Mouse (Mus musculus) urinary bladder, postnatal 10 days (tissue): Measurements from ENCODE around the gene Coro7.

Source experiments
- DNase-seq: peaks from one replicate; pipeline ENCODE4 v3.0.0; 2022; ENCODE audit warnings: low spot score

Gene Coro7

DNA sequence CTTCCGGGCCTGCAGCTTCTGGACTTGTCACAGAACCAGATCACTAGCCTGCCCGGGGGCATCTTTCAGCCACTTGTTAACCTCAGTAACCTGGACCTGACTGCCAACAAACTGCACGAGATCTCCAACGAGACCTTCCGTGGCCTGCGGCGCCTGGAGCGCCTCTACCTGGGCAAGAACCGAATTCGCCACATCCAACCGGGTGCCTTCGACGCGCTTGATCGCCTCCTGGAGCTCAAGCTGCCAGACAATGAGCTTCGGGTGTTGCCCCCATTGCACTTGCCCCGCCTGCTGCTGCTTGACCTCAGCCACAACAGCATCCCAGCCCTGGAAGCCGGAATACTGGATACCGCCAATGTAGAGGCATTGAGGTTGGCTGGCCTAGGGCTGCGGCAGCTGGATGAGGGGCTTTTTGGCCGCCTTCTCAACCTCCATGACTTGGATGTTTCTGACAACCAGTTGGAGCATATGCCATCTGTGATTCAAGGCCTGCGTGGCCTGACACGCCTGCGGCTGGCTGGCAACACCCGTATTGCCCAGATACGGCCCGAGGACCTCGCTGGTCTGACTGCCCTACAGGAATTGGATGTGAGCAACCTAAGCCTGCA lies 31.1 kb downstream of the Coro7 start:
- DNase-seq = no peak

GRCm38 (mm10) chr16:4647651-4648141 lies 31.9 kb downstream of the Coro7 start:
- no peak for DNase-seq

DNA sequence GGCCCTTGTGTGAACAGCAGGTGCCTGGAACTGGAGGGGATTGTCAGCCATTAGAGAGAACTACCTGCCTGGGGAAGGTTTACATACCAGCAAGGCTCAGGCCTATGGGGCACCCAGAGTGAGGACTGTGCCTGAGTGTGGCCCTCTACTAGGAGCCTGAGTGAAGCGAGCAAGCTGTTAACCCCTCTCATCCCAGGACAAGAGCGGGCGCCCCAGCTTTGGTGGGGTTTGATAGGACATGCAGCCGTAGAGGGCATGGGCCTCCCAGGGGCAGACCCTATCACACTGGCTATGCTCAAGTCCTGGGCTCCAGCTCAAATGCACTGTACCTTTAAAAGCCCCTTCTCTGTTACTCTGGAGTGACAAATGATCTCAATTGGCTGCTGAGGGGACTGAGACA lies 32.7 kb downstream of the Coro7 start:
- DNase-seq = no peak

- DNase-seq = no peak
Observed at GRCm38 (mm10) chr16:4645867-4646266, 33.7 kb downstream of the Coro7 start.

GRCm38 (mm10) chr16:4643670-4644419 lies 35.7 kb downstream of the Coro7 start:
- peak; percentile 60 for DNase-seq

DNA sequence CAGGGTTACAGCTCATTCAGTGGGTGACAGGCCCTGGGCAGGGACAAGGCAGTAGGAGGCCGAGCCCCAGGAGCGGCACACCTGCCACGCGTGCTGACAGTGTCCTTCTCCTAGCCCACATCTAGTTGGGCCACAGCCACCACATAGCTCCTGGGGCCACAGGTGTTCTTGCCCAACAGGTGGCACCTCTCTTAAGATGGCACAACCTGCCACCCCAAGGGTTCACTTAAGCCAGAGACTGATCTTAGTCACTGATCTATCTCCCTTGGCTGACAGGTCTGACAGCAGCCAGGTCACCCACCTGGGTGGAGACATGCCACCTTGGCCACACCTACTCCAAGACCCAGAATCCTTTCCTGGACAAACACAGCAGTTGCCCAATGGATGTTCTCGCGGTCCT lies 36.6 kb downstream of the Coro7 start:
- DNase-seq = no peak

- DNase-seq = no peak
Observed at GRCm38 (mm10) chr16:4642190-4642589, 37.4 kb downstream of the Coro7 start.

- no peak for DNase-seq
Observed at GRCm38 (mm10) chr16:4641119-4641838, 38.3 kb downstream of the Coro7 start.

DNA sequence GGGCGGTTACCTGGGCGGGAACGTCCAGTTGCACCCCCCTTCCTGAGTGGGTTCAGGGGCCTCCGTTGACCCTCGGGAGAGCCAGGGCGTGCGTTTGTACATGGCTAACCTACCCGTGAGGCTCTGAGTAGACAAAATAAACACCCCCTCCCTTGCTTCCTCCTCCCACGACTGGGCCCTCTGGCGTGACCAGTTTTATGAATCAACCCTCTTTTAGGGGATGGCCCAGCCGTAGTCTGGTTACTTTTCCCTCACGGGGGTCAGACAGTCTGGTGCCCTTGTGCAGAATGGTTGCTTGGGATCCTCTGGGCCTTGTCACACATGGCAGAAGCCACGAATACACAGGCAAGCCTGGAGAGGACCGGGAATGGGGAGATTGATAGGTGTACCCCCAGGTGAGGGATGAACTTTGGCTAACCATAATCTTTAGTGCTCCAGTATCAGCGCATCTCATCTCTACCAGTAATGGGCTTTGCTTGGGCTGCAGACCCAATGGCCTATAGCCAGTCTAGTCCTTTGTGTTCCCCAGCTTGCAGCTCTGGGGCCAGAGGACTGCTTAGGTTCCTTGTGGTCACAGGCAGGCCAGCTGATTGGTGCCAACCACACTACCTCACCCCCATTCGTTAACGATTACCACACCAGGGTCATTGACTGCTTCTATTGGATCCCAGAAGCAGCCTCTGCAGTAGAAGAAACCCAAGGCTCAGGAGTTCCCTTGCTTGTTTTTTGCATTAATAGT lies 39.1 kb downstream of the Coro7 start:
- DNase-seq = no peak

GRCm38 (mm10) chr16:4639831-4640237 lies 39.7 kb downstream of the Coro7 start, which contains the start of the genes Vasn and Dnaja3:
TSS of gene Vasn (plus strand) at chr16:4639941.
TSS of gene Dnaja3 (plus strand) at chr16:4639989.
- DNase-seq = peak; percentile 58

- DNase-seq = no peak
Observed at GRCm38 (mm10) chr16:4638891-4639390, 40.6 kb downstream of the Coro7 start.

DNA sequence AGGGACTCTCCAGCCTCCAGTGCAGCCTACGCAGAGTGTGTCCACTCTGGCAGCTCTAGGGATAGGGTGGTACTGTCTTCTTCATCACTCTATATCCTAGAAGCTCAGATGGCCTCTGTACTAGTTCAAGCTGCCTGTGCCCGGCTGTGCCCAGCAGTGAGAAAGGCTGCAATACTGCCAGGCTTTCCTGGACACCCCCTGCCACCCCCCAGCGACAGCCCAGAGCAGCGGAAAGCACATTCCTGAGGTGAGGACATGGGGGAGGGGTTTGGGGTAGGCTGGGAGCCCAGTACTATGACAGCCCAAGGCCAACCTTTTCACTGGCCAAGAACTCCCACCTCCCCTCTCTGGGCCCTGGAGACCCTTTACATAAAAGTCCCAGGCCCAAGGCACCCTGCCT lies 43.8 kb downstream of the Coro7 start:
- no peak for DNase-seq

- no peak for DNase-seq
Observed at GRCm38 (mm10) chr16:4634681-4635080, 44.9 kb downstream of the Coro7 start.

GRCm38 (mm10) chr16:4633661-4634060 lies 45.9 kb downstream of the Coro7 start:
- DNase-seq = no peak

DNA sequence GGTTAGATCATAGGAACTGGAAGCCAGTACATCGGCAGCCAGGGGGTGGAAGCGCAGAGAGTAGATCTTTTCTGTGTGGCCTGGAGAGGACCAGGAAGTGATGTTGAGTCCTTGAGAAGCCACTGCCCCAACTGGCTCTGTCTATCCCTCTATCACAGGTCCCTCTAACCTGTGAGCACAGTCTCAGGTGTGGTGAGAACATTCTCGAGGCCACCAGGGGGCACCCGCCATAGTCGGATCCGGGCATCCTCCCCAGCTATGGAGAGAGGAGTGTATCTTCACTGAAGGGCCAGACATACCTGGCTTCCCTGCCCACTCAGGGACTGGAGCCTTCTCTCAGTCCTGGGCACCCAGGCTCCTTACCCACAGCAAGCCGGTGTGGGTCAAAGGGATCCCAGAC lies 47.5 kb downstream of the Coro7 start:
- no peak for DNase-seq

GRCm38 (mm10) chr16:4629950-4630349 lies 49.6 kb downstream of the Coro7 start:
- DNase-seq = peak; percentile 57

DNA sequence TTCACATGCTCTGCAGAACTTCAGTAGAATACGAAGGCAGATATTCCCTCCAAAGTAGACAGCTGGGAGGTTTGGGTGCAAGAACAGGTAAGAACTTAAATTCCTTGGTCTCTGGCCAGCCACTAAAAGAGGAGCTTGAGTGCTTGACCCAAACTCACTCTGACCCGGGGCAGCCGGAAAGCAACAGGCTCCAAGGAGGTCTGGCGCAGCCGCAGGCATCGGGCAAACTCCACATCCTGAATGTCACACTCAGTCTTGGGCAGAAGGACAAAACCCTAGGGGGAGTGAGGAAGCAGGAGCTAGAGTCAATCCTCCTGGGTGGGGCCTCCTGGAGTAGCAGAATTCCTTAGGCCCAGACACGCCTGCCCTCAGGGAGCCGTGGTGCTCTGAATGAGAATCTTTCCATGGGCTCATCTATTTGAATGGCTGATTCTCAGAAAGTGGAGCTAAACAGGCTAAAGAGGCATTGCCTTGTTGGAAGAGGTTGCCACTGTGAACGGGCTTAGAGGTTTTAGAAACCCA lies 50.6 kb downstream of the Coro7 start:
- no peak for DNase-seq

- DNase-seq = no peak
Observed at GRCm38 (mm10) chr16:4627105-4627504, 52.5 kb downstream of the Coro7 start.

GRCm38 (mm10) chr16:4624481-4625110 lies 55.0 kb downstream of the Coro7 start, which contains the start of gene Pam16:
TSS of gene Pam16 (minus strand) at chr16:4624988.
- DNase-seq = peak; percentile 61

DNA sequence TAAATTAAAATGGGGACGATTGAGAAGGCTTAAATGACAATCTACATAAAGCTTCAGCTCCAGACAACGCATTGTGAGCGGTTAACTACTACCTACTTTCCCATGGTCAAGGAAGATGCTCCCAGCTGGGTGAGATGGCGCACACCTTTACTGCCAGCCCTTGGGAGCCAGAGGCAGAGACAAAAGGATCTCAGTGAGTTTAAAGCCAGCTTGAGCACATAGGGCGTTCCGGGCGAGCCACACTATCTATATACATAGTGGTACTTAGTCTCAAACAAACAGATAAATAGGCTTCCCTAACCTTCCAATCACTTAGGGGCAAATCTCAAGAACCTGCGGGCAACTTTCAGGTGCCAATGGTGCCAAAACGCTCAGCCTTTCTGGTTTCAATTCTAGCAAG lies 55.5 kb downstream of the Coro7 start:
- no peak for DNase-seq

GRCm38 (mm10) chr16:4616829-4617228 lies 62.7 kb downstream of the Coro7 start:
- no peak for DNase-seq
